Mouse (Mus musculus) liver, postnatal 0 days (tissue): Measurements from ENCODE around the gene Soga1. TPM values are rescaled to one million over a fixed set of nuclear protein-coding genes. Genes with fewer than 3 reads are reported as not detected.

Experiments used
- ATAC-seq: fragments of 200-750 bp; cut with Nextera tagmentation; 2 replicates; pipeline ENCODE4 v1.8.0; 2017; ENCODE audit warnings: mild to moderate bottlenecking, moderate library complexity
- DNase-seq: peaks from one replicate; pipeline ENCODE4 v3.0.0-alpha.2; 2016
- H3K27ac ChIP-seq: fragments of 300-500 bp; sonication (generic); 2 replicates; pipeline ENCODE4 v1.5.1; 2014; ENCODE audit warnings: antibody characterized with exemption, moderate library complexity, mild to moderate bottlenecking, low read depth
- H3K27me3 ChIP-seq: fragments of 300-500 bp; sonication (generic); 2 replicates; pipeline ENCODE4 v1.6.1; 2014; ENCODE audit warnings: low read length, control low read depth, mixed read lengths; ENCODE audit not compliant: insufficient read depth
- H3K36me3 ChIP-seq: fragments of 300-500 bp; sonication (generic); replicated peaks from 2 replicates; pipeline ENCODE4 v1.6.1; 2014; ENCODE audit warnings: mild to moderate bottlenecking, control low read depth, low read length, moderate library complexity, mixed read lengths; ENCODE audit not compliant: insufficient read depth
- H3K4me1 ChIP-seq: fragments of 300-500 bp; sonication (generic); 2 replicates; pipeline ENCODE4 v1.6.1; 2014; ENCODE audit warnings: antibody characterized with exemption, mild to moderate bottlenecking, control low read depth; ENCODE audit not compliant: insufficient read depth
- H3K4me2 ChIP-seq: fragments of 300-500 bp; sonication (generic); 2 replicates; pipeline ENCODE4 v1.6.1; 2014; ENCODE audit warnings: low read depth, mild to moderate bottlenecking, low read length, moderate library complexity, mixed read lengths
- H3K4me3 ChIP-seq: fragments of 300-500 bp; sonication (generic); 2 replicates; pipeline ENCODE4 v1.5.1; 2014; ENCODE audit warnings: low read depth, low read length
- H3K9ac ChIP-seq: fragments of 300-500 bp; sonication (generic); replicated peaks from 2 replicates; pipeline ENCODE4 v1.6.1; 2014; ENCODE audit warnings: mild to moderate bottlenecking, moderate library complexity
- H3K9me3 ChIP-seq: fragments of 300-500 bp; sonication (generic); 2 replicates; pipeline ENCODE4 v1.6.1; 2016; ENCODE audit warnings: mild to moderate bottlenecking, control low read depth, low read length, mixed read lengths
- CTCF ChIP-seq: sonication (generic); IDR thresholded peaks from 2 replicates; pipeline ENCODE4 v1.5.1; 2016; ENCODE audit warnings: antibody characterized with exemption, low read depth
- EP300 ChIP-seq: IDR thresholded peaks from 2 replicates; pipeline ENCODE4 v1.6.1; 2016; ENCODE audit warnings: antibody characterized with exemption, low read depth, mild to moderate bottlenecking
- WGBS: fragments of 180-500 bp; shearing (Covaris S2); extraction: QIAGEN DNeasy Blood & Tissue Kit; methylation state at CpG from one replicate; pipeline ENCODE4 v1.1.7; 2014; ENCODE audit not compliant: insufficient replicate concordance; 5-methylcytosine and 5-hydroxymethylcytosine counted together
- polyA plus RNA-seq: library from polyadenylated mRNA; unstranded; fragments of >200 nt; fragmentation: Nextera tagmentation; extraction: Ambion mirVana; gene quantifications from 2 replicates; pipeline ENCODE4 v1.2.1, GENCODE M21; 2015

The Soga1 gene
- polyA plus RNA-seq, 1 experiment from 2014 or later, result 1.0 TPM

GRCm38 (mm10) chr2:157077160-157077559 is 1.9 kb downstream of the Soga1 start:
- Histone ChIP-seq H3K4me2 (peak overlapping the region; percentile 73), H3K36me3 (no peaks in the 10 kb centered on the region), H3K4me3 (peak overlapping the region; percentile 50), H3K27ac (peak overlapping the region; percentile 34; the same call in 1 of the 2 replicates), H3K9me3 (no peaks in the 10 kb centered on the region), H3K27me3 (peaks cover 32% of the 10 kb centered on the region), H3K4me1 (peaks cover 23% of the 10 kb centered on the region), H3K9ac (peak overlapping the region; percentile 69)
- DNase-seq, result no peak
- TF ChIP-seq EP300, result no peak
- TF ChIP-seq CTCF, result no peak
- no peak for ATAC-seq
- WGBS, result 34% methylated on average over 5 of the region's 5 CpGs

GRCm38 (mm10) chr2:157076585-157076984 is 2.5 kb downstream of the Soga1 start:
- peaks cover 29% of the 10 kb centered on the region for H3K4me1 ChIP-seq
- no peaks in the 10 kb centered on the region for H3K36me3 ChIP-seq
- H3K4me2 ChIP-seq, result peak overlapping the region; percentile 73; the same call in 1 of the 2 replicates
- H3K9me3 ChIP-seq, result no peaks in the 10 kb centered on the region
- no peak overlapping the region for H3K27ac ChIP-seq
- no peak overlapping the region for H3K9ac ChIP-seq
- WGBS, result 65% methylated on average over 7 of the region's 7 CpGs
- H3K4me3 ChIP-seq, result no peak overlapping the region
- H3K27me3 ChIP-seq, result peaks cover 32% of the 10 kb centered on the region
- ATAC-seq, result no peak
- DNase-seq, result no peak
- TF ChIP-seq CTCF (no peak), EP300 (no peak)

GRCm38 (mm10) chr2:157075685-157076084 is 3.4 kb downstream of the Soga1 start:
- H3K4me3 ChIP-seq, result no peak overlapping the region
- H3K9ac ChIP-seq, result no peak overlapping the region
- TF ChIP-seq EP300, result no peak
- TF ChIP-seq CTCF, result no peak
- no peaks in the 10 kb centered on the region for H3K36me3 ChIP-seq
- H3K27ac ChIP-seq, result no peak overlapping the region; the same call in 1 of the 2 replicates
- H3K9me3 ChIP-seq, result no peaks in the 10 kb centered on the region
- H3K27me3 ChIP-seq, result peaks cover 31% of the 10 kb centered on the region
- ATAC-seq (no peak), DNase-seq (no peak)
- WGBS, result 45% methylated on average over 3 of the region's 3 CpGs
- 0 out of 2 replicates have a peak overlapping the region, but pooled peaks have one; percentile 22 for H3K4me2 ChIP-seq
- peaks cover 38% of the 10 kb centered on the region for H3K4me1 ChIP-seq

GRCm38 (mm10) chr2:157075226-157075625 is 3.8 kb downstream of the Soga1 start:
- Histone ChIP-seq H3K27me3 (peaks cover 26% of the 10 kb centered on the region), H3K4me1 (peaks cover 42% of the 10 kb centered on the region), H3K9ac (no peak overlapping the region), H3K4me2 (no peak overlapping the region), H3K36me3 (no peaks in the 10 kb centered on the region), H3K27ac (no peak overlapping the region), H3K4me3 (no peak overlapping the region), H3K9me3 (no peaks in the 10 kb centered on the region)
- TF ChIP-seq EP300 (no peak), CTCF (no peak)
- ATAC-seq (no peak), DNase-seq (no peak)
- WGBS, result 71% methylated on average over 3 of the region's 3 CpGs

GRCm38 (mm10) chr2:157074772-157075171 is 4.3 kb downstream of the Soga1 start:
- TF ChIP-seq EP300 (no peak), CTCF (no peak)
- H3K36me3 ChIP-seq, result no peaks in the 10 kb centered on the region
- no peak overlapping the region for H3K4me2 ChIP-seq
- peaks cover 21% of the 10 kb centered on the region for H3K27me3 ChIP-seq
- H3K27ac ChIP-seq, result no peak overlapping the region
- DNase-seq (no peak), ATAC-seq (no peak)
- WGBS, result 72% methylated on average over 5 of the region's 5 CpGs
- H3K9me3 ChIP-seq, result no peaks in the 10 kb centered on the region
- H3K4me3 ChIP-seq, result no peak overlapping the region
- peaks cover 46% of the 10 kb centered on the region for H3K4me1 ChIP-seq
- H3K9ac ChIP-seq, result no peak overlapping the region

GRCm38 (mm10) chr2:157074186-157074724 is 4.8 kb downstream of the Soga1 start:
- H3K27me3 ChIP-seq, result peaks cover 16% of the 10 kb centered on the region
- H3K4me3 ChIP-seq, result no peak overlapping the region
- DNase-seq, result no peak
- peaks cover 46% of the 10 kb centered on the region for H3K4me1 ChIP-seq
- no peaks in the 10 kb centered on the region for H3K9me3 ChIP-seq
- H3K36me3 ChIP-seq, result no peaks in the 10 kb centered on the region
- no peak for ATAC-seq
- no peak overlapping the region for H3K4me2 ChIP-seq
- H3K9ac ChIP-seq, result no peak overlapping the region
- no peak overlapping the region for H3K27ac ChIP-seq
- TF ChIP-seq CTCF (no peak), EP300 (no peak)
- 79% methylated on average over 9 of the region's 9 CpGs for WGBS
